Mouse (Mus musculus): Measurements from ENCODE around the gene Olfr1095.

Gene Olfr1095

GRCm38 (mm10) chr2:86851596-86851995, at the start of gene Olfr1095:
TSS of gene Olfr1095 (minus strand) at chr2:86851696.
- no peak for DNase-seq (ENCODE audit: low read depth, low spot score)

GRCm38 (mm10) chr2:86892116-86892515, 40.6 kb upstream of the Olfr1095 start, which contains the start of gene Olfr1097:
TSS of gene Olfr1097 (minus strand) at chr2:86892216.
- DNase-seq (ENCODE audit: low read depth, low spot score): no peak

DNA sequence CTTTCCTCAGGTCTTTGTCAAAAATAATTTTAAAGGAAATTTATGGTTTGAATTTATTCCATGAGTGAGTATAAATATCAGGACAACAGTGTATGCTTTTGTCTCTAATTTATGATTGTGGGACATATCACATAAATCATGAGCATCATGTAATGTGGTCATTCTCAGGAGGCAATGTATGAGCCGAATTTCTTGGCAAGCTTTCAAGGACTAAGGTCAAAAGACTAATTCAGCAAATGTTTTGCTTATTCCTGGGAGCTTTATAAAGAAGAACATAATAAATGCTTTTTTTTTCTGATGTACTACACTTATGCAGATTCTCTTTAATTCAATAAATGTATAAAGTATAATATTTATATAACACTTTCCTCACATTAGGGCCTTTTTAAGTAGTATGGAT, 23.2 kb upstream of the Olfr1095 start, which contains the start of gene Gm13723:
TSS of gene Gm13723 (minus strand) at position 101 of the 400 bp plus-strand sequence.
- no peak for DNase-seq (ENCODE audit: low read depth, low spot score)

DNA sequence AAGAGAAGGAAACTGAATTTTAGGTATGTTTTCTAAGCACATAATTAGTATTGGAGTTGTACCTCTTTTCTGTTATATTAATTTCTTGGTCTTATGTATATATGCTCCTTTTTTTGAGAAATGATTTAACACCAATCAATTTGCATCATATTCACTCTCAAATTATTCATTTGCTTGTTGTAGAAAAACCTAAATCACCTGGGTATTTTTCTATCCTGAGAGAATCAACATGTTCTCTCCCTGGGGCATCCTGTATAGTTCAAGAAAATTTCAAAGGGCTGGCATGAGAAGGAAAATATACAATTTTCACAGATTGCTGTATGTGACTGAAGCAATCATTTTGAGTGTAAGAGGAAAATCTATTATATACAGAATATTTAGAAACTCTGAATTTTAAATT, 27.1 kb downstream of the Olfr1095 start, which contains the start of gene Olfr1094:
TSS of gene Olfr1094 (plus strand) at position 301 of the 400 bp plus-strand sequence.
- DNase-seq (ENCODE audit: low read depth, low spot score): no peak

DNA sequence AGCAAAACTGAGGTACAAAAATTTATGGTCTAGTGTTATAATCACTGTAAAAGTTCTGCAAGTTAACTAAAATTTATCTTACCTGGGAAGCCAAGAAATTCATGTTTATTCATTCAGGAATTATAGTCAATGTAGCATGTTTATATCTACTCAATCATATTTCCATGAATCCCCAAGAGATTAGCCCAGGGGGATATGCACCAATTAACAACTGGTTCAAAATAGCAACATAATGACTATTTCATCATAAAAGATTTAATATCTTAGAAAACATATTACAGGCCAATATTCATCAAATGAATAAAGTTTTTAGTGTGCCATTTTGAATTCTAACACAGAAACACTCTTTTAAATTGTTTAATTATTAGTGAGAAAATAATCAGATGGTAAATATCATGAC, 41.6 kb downstream of the Olfr1095 start, which contains the start of gene Olfr141:
TSS of gene Olfr141 (minus strand) at position 101 of the 400 bp plus-strand sequence.
- no peak for DNase-seq (ENCODE audit: low read depth, low spot score)

Data from brain, embryonic 18.5 days (tissue).